Mouse (Mus musculus): ENCODE measurements around the gene Car4. TPM values are rescaled to one million over a fixed set of nuclear protein-coding genes. Genes with fewer than 3 reads are reported as not detected.

Gene Car4
- total and polyA plus RNA-seq, 2 experiments from 2014 or later = 2.0 to 12.3 TPM

GRCm38 (mm10) chr11:84980697-84981096 is 23.1 kb downstream of the Car4 start:
- WGBS = 71% methylated on average over 2 of the region's 2 CpGs
- no peak for TF ChIP-seq CTCF (IDR thresholded peaks at IDR 0.05; ENCODE audit: low read depth)
- Histone ChIP-seq H3K9me3 (ENCODE audit: low read length) (no peaks in the 10 kb centered on the region), H3K9ac (replicated peaks; ENCODE audit: low read length) (no peak overlapping the region), H3K27ac (no peak overlapping the region), H3K4me3 (ENCODE audit: low read length) (no peak overlapping the region), H3K4me1 (ENCODE audit: insufficient read depth, low read length) (no peaks in the 10 kb centered on the region), H3K27me3 (ENCODE audit: insufficient read depth, low read length) (no peaks in the 10 kb centered on the region), H3K4me2 (ENCODE audit: low read depth, low read length) (no peak overlapping the region), H3K36me3 (ENCODE audit: insufficient read depth, low read length) (peaks cover 5% of the 10 kb centered on the region)
- DNase-seq (ENCODE audit: low spot score) = no peak
- no peak for ATAC-seq

DNA sequence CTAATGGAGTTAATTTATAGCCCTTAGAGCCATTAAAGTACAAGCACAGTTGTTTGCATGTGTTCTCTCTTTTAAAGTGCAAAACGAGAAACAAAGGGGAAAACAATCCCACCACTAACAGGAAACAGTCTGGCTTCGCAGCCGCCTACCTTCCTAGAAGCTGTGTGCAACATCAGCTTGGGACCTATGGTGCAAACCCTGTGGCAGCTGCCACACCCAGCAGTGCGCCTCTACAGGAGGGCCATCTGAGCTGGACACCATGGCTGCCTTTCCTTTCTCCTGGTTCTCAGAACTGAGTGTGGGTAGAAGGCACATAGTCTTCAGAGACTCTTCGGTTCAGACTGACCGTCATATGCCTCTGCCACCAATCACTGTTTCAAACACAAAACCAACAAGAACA is 27.8 kb downstream of the Car4 start:
- Histone ChIP-seq H3K4me3 (ENCODE audit: low read length) (no peak overlapping the region), H3K27me3 (ENCODE audit: insufficient read depth, low read length) (no peaks in the 10 kb centered on the region), H3K27ac (no peak overlapping the region), H3K9ac (replicated peaks; ENCODE audit: low read length) (no peak overlapping the region), H3K4me1 (ENCODE audit: insufficient read depth, low read length) (no peaks in the 10 kb centered on the region), H3K36me3 (ENCODE audit: insufficient read depth, low read length) (peaks cover 16% of the 10 kb centered on the region), H3K4me2 (ENCODE audit: low read depth, low read length) (no peak overlapping the region), H3K9me3 (ENCODE audit: low read length) (no peaks in the 10 kb centered on the region)
- no peak for DNase-seq (ENCODE audit: low spot score)
- no peak for TF ChIP-seq CTCF (IDR thresholded peaks at IDR 0.05; ENCODE audit: low read depth)
- 89% methylated on average over 6 of the region's 6 CpGs for WGBS
- no peak for ATAC-seq

- Histone ChIP-seq H3K4me3 (ENCODE audit: low read length) (no peak overlapping the region), H3K27ac (no peak overlapping the region), H3K9me3 (ENCODE audit: low read length) (no peaks in the 10 kb centered on the region), H3K4me1 (ENCODE audit: insufficient read depth, low read length) (no peaks in the 10 kb centered on the region), H3K27me3 (ENCODE audit: insufficient read depth, low read length) (no peaks in the 10 kb centered on the region), H3K4me2 (ENCODE audit: low read depth, low read length) (no peak overlapping the region), H3K36me3 (ENCODE audit: insufficient read depth, low read length) (peaks cover 23% of the 10 kb centered on the region), H3K9ac (replicated peaks; ENCODE audit: low read length) (no peak overlapping the region)
- ATAC-seq (no peak), DNase-seq (ENCODE audit: low spot score) (no peak)
- no peak for TF ChIP-seq CTCF (IDR thresholded peaks at IDR 0.05; ENCODE audit: low read depth)
- 85% methylated on average over 3 of the region's 3 CpGs for WGBS
Measured at GRCm38 (mm10) chr11:84988341-84988919, 30.8 kb downstream of the Car4 start.

GRCm38 (mm10) chr11:84992996-84993395 is 35.4 kb downstream of the Car4 start:
- Histone ChIP-seq H3K9me3 (ENCODE audit: low read length) (no peaks in the 10 kb centered on the region), H3K4me2 (ENCODE audit: low read depth, low read length) (no peak overlapping the region), H3K27me3 (ENCODE audit: insufficient read depth, low read length) (no peaks in the 10 kb centered on the region), H3K4me3 (ENCODE audit: low read length) (no peak overlapping the region), H3K4me1 (ENCODE audit: insufficient read depth, low read length) (no peaks in the 10 kb centered on the region), H3K9ac (replicated peaks; ENCODE audit: low read length) (no peak overlapping the region), H3K36me3 (ENCODE audit: insufficient read depth, low read length) (peaks cover 26% of the 10 kb centered on the region), H3K27ac (no peak overlapping the region)
- WGBS = 88% methylated on average over 1 of the region's 1 CpGs
- ATAC-seq = no peak
- TF ChIP-seq CTCF (IDR thresholded peaks at IDR 0.05; ENCODE audit: low read depth) = peak; percentile 12; the same call in 1 of the 2 replicates
- DNase-seq (ENCODE audit: low spot score) = no peak

DNA sequence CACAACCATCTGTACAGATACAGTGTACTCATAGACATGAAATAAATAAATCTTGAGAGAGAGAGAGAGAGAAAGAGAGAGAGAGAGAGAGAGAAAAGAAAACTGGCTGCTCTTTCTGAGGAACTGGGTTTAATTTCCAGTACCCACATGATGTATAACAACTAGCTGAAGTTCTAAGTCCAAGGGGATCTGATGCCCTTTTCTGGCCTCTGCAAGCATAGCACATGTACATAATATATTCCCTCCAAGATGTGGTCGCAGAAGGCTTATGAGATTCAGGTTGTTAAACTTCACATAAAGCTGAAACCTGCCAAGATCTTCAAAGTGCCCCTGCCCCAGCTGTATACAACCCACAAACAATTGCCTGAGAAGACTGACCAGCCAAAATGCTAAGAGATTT is 37.7 kb downstream of the Car4 start:
- no peak for TF ChIP-seq CTCF (IDR thresholded peaks at IDR 0.05; ENCODE audit: low read depth)
- Histone ChIP-seq H3K9me3 (ENCODE audit: low read length) (no peaks in the 10 kb centered on the region), H3K4me3 (ENCODE audit: low read length) (no peak overlapping the region), H3K4me1 (ENCODE audit: insufficient read depth, low read length) (no peaks in the 10 kb centered on the region), H3K36me3 (ENCODE audit: insufficient read depth, low read length) (peaks cover 20% of the 10 kb centered on the region), H3K27me3 (ENCODE audit: insufficient read depth, low read length) (no peaks in the 10 kb centered on the region), H3K9ac (replicated peaks; ENCODE audit: low read length) (no peak overlapping the region), H3K27ac (no peak overlapping the region), H3K4me2 (ENCODE audit: low read depth, low read length) (no peak overlapping the region)
- DNase-seq (ENCODE audit: low spot score) (no peak), ATAC-seq (no peak)
- WGBS = 96% methylated on average over 1 of the region's 1 CpGs

- H3K9me3 ChIP-seq (ENCODE audit: low read length) = no peaks in the 10 kb centered on the region
- ATAC-seq = no peak
- H3K4me3 ChIP-seq (ENCODE audit: low read length) = no peak overlapping the region
- no peaks in the 10 kb centered on the region for H3K4me1 ChIP-seq (ENCODE audit: insufficient read depth, low read length)
- DNase-seq (ENCODE audit: low spot score) = no peak
- no peak overlapping the region for H3K4me2 ChIP-seq (ENCODE audit: low read depth, low read length)
- H3K27me3 ChIP-seq (ENCODE audit: insufficient read depth, low read length) = no peaks in the 10 kb centered on the region
- H3K9ac ChIP-seq (replicated peaks; ENCODE audit: low read length) = no peak overlapping the region
- no peak for TF ChIP-seq CTCF (IDR thresholded peaks at IDR 0.05; ENCODE audit: low read depth)
- H3K27ac ChIP-seq = no peak overlapping the region
- WGBS = 95% methylated on average over 3 of the region's 3 CpGs
- peaks cover 31% of the 10 kb centered on the region for H3K36me3 ChIP-seq (ENCODE audit: insufficient read depth, low read length)
Measured at GRCm38 (mm10) chr11:85003566-85003965, 46.0 kb downstream of the Car4 start.

- Histone ChIP-seq H3K4me2 (ENCODE audit: low read depth, low read length) (no peak overlapping the region), H3K4me1 (ENCODE audit: insufficient read depth, low read length) (no peaks in the 10 kb centered on the region), H3K27ac (no peak overlapping the region), H3K27me3 (ENCODE audit: insufficient read depth, low read length) (no peaks in the 10 kb centered on the region), H3K36me3 (ENCODE audit: insufficient read depth, low read length) (peaks cover 10% of the 10 kb centered on the region; the same call in 1 of the 2 replicates), H3K4me3 (ENCODE audit: low read length) (no peak overlapping the region), H3K9ac (replicated peaks; ENCODE audit: low read length) (no peak overlapping the region), H3K9me3 (ENCODE audit: low read length) (no peaks in the 10 kb centered on the region)
- peak; percentile 39 for TF ChIP-seq CTCF (IDR thresholded peaks at IDR 0.05; ENCODE audit: low read depth)
- ATAC-seq = no peak
- peak; percentile 30 for DNase-seq (ENCODE audit: low spot score)
Measured at GRCm38 (mm10) chr11:85013121-85013520, 55.5 kb downstream of the Car4 start.

Other genes starting within 250 kb of the Car4 start
- gene Mrm1, start 138.3 kb upstream of the Car4 start, total RNA-seq (2014; rRNA removed) = 15.0 and 23.0 TPM in 2 replicates
- gene Mrm1, start 138.3 kb upstream of the Car4 start, polyA plus RNA-seq (2015; fragmentation: Nextera tagmentation; extraction: Ambion mirVana) = 17.1 and 20.9 TPM in 2 replicates
- gene Dhrs11, start 128.8 kb upstream of the Car4 start, total RNA-seq (2014; rRNA removed) = 12.4 and 14.3 TPM in 2 replicates
- gene Dhrs11, start 128.8 kb upstream of the Car4 start, polyA plus RNA-seq (2015; fragmentation: Nextera tagmentation; extraction: Ambion mirVana) = 13.8 and 16.4 TPM in 2 replicates
- 33.3 and 41.6 TPM in 2 replicates for gene Ggnbp2, start 87.0 kb upstream of the Car4 start, total RNA-seq (2014; rRNA removed)
- gene Ggnbp2, start 87.0 kb upstream of the Car4 start, polyA plus RNA-seq (2015; fragmentation: Nextera tagmentation; extraction: Ambion mirVana) = 63.5 and 65.2 TPM in 2 replicates
- 8.6 and 13.0 TPM in 2 replicates for gene Myo19, start 77.6 kb upstream of the Car4 start, total RNA-seq (2014; rRNA removed)
- 4.7 and 4.9 TPM in 2 replicates for gene Myo19, start 77.6 kb upstream of the Car4 start, polyA plus RNA-seq (2015; fragmentation: Nextera tagmentation; extraction: Ambion mirVana)
- 1.9 and 3.6 TPM in 2 replicates for gene Pigw, start 77.5 kb upstream of the Car4 start, total RNA-seq (2014; rRNA removed)
- gene Pigw, start 77.5 kb upstream of the Car4 start, polyA plus RNA-seq (2015; fragmentation: Nextera tagmentation; extraction: Ambion mirVana) = 1.5 and 1.6 TPM in 2 replicates
- 36.7 and 44.4 TPM in 2 replicates for gene Znhit3, start 41.4 kb upstream of the Car4 start, total RNA-seq (2014; rRNA removed)
- gene Znhit3, start 41.4 kb upstream of the Car4 start, polyA plus RNA-seq (2015; fragmentation: Nextera tagmentation; extraction: Ambion mirVana) = 85.9 and 89.3 TPM in 2 replicates
- 33.3 and 41.3 TPM in 2 replicates for gene Usp32, start 182.4 kb downstream of the Car4 start, total RNA-seq (2014; rRNA removed)
- gene Usp32, start 182.4 kb downstream of the Car4 start, polyA plus RNA-seq (2015; fragmentation: Nextera tagmentation; extraction: Ambion mirVana) = 9.9 and 10.0 TPM in 2 replicates
- not detected in 2 replicates for gene 1700125H20Rik, start 212.6 kb downstream of the Car4 start, total RNA-seq (2014; rRNA removed)
- gene 1700125H20Rik, start 212.6 kb downstream of the Car4 start, polyA plus RNA-seq (2015; fragmentation: Nextera tagmentation; extraction: Ambion mirVana) = 1.2 and 1.9 TPM in 2 replicates